Mouse (Mus musculus): ENCODE measurements at regions not wholly inside any gene's neighbourhood (a gene's known extent, or its start where the extent isn't known, plus 50 kb on each side); places are given as distances from the start of the nearest gene placed in this dataset.

DNA sequence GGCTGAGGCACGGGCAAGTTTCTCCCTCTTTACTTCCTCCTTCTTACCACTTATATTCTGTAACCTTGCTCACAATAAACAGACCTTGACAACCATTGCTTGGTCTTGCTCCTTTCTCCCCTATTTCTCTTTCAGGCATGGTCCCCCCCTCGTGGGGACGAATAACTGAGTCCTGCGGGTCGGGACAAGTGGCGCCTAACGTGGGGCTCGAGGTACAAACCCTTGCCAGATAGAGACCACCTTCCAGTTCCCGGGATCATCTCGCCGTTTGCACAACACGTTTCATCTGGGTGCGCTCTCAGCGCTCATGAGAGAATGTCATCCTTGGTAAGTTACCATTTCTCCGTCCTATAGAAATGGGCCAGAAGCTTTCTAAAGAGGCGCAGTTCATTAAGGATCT is 79.6 kb upstream of the Foxn3 start:
- DNase-seq (ENCODE audit: inconsistent ontology term), result no peak

DNA sequence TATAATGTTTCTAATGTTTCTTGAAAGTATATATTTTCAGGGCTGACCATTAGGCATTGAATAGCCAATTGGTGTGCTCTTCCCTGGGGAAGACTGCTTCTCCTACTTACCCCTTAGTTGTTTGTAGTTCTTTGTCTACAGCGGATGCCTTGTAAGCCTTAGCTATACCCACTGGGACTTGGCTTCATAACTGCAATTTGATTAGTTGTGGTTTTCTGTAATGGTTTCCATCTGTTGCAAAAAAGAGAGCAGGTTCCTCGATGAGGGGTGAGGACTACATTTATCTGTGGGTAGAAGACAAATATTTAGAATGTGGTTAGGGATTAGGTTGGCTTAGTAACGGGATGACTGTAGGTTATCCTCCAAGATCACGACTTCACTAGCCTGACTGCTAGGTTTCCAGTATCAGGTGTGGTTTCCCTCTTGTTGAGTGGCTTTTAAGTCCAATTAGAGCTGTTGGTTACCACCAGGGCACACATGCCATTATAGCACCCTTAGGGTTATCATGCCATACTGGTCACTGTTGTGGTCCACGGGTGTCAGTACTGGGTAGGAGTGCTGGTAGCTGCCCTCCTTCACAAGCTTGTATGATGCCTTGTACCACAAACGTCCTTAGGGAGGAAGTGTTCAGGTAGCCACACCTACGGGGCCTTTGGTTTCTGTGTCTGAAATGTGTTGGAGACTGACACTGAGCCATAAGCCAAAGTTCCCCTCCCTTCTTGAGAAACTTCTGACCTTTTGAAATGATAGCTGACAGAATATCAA is 78.9 kb upstream of the Foxn3 start:
- DNase-seq (ENCODE audit: inconsistent ontology term), result no peak

DNA sequence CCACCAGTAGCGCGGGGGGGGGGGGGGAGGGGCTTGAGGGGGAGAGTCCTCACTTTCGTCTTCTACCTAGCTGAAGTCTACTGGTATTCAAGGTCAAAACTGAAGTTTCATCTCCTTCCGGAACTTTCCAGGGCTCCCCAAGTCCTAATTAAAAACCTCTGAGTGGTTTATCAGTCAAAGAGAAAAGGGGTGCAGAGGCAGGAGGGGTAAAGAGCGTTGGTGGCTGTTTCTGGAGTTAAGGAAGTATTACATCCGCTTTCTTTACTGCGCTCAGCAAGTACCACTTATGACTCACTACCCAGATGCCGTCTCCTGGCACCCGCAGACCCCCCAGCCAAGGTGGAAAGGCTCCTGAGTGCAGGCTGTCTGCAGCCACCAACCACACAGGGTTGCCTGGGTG is 77.9 kb upstream of the Foxn3 start:
- DNase-seq (ENCODE audit: inconsistent ontology term), result no peak

DNA sequence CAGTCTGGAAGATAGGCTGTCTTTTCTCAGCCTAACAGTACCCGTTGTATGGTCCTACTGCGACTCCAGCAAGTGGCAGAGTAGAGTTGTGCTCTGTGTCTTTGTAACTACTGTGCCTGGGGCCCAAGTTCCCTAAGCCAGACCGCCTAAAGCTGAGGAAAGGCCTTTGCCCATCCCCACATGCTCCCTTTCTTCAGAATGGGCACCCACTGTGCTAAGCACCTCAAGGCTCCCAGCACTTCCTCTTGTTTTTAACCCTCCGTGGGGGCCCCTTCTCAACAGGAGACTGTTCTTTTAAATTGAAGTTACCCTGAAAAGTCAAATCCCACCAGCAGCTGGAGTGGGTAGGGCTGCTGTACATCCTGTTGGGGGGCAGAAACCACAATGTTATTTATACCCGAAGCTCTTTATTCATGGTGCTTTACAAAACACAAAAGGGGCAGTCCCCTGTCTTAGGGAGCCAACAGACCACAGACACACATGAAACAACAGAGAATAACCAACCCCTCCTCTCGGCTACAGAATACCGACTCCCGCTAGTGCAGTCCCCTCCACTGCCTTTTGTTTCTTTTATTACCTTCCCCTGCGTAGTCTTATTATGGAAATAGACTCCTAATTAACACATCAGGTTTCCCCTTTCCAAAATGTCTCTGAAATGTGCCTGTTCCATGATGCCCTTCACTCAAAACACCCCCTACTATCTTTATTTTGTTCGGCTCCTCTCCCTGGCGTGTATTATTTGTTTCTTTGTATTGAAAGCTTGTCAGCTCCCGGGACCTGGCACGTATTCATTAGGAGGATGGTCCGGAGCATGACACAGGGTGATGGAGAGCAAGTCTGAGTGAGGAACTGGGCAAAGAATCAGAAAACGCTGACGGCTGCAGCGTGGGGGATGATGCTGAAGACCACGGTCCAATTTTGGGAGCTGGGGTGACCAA is 77.1 kb upstream of the Foxn3 start:
- peak; percentile 14 for DNase-seq (ENCODE audit: inconsistent ontology term)

DNA sequence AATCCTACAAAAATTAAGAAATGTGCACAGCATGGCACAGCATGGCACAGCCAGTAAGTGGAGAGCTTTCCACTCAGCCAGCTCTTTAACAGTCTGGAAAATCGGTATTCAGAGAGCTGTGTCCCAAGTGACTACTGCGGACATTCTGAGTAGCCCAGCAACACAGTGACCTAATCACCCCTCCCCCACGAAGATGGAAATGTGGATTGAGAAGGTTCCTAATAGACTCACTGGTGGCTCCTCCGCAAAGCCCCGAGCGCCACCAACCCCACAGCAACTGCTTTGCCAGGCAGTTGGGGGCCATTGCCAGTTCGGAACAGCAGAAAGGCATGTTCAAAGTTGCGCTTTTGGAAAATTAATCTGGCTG is 76.4 kb upstream of the Foxn3 start:
- DNase-seq (ENCODE audit: inconsistent ontology term), result peak; percentile 17

DNA sequence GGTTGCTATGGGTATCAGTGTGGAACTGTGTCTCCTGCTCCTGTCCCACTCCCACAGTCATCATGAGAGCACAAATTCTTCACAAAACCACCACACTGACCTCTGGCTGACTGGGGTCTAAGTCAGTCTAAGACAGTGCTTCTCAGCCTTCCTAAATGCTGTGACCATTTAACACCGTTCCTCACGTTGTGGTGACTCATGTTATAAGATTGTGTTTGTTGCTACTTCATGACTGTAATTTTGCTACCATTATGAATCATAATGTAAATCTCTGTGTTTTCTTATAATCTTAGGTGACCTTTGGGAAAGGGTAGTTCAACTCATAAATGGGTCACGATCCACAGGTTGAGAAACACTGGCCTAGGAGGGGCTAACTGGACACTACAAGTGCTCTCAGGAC is 75.7 kb upstream of the Foxn3 start:
- DNase-seq (ENCODE audit: inconsistent ontology term), result peak; percentile 17

DNA sequence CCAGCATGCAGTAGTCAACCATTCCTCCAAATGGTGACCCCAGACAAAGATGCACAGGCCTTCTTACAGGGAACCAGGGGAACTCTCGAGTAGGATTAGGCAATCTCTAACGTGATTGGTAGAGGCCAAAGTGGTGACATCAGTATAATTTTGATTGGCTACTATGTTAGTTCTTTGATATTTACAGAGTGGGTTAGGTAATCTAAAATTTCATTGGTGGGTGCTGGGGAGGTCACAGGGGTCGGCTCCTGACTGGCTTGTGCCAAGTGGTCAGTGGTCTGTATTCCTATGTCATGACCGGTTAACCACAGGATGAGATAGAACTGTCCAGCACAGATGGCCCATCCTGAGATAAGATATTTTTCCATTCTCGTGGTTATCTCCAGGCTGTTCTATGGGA is 74.6 kb upstream of the Foxn3 start:
- no peak for DNase-seq (ENCODE audit: inconsistent ontology term)

- DNase-seq (ENCODE audit: inconsistent ontology term), result no peak
Measured at GRCm38 (mm10) chr12:99636234-99636633, 72.9 kb upstream of the Foxn3 start.

DNA sequence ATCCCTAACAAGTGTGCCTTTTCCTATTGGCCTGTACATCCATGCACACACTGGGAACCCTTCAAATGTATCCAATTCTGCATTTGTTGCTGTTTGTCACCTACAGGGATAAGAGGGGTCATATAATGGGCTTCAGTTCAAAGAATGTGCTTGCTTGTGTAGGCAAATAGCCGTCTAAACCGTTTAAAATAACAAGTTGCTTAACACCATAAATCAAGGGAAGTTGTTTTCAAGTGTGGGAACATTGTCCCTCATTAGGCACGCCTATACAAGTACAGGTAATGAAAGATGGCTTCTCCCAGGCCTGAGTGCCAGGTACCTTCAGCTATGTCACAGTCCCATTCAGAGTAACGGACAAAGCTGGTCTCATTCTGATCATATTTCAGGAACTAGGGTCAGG is 72.0 kb upstream of the Foxn3 start:
- DNase-seq (ENCODE audit: inconsistent ontology term), result no peak

- no peak for DNase-seq (ENCODE audit: inconsistent ontology term)
Measured at GRCm38 (mm10) chr12:99634726-99635125, 71.3 kb upstream of the Foxn3 start.

GRCm38 (mm10) chr12:99633678-99634077 is 70.3 kb upstream of the Foxn3 start:
- no peak for DNase-seq (ENCODE audit: inconsistent ontology term)

DNA sequence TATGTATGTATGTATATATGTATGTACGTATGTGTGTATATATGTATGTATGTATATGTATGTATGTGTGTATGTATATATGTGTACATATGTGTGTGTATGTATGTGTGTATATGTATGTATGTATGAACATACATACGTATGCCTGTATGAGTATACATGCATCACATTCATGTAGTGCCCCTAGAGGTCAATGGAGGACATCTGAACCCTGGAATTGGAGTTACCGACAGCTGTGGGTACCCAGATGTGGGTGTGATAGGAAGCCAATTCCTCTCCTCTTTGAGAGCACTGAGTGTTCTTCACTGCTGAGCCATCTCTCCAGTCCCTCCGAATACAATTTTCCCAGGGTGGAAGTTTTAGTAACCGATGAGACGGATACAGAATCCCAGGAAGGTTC is 69.6 kb upstream of the Foxn3 start:
- DNase-seq (ENCODE audit: inconsistent ontology term), result no peak

- no peak for DNase-seq (ENCODE audit: inconsistent ontology term)
Measured at GRCm38 (mm10) chr12:99629606-99630005, 66.2 kb upstream of the Foxn3 start.

DNA sequence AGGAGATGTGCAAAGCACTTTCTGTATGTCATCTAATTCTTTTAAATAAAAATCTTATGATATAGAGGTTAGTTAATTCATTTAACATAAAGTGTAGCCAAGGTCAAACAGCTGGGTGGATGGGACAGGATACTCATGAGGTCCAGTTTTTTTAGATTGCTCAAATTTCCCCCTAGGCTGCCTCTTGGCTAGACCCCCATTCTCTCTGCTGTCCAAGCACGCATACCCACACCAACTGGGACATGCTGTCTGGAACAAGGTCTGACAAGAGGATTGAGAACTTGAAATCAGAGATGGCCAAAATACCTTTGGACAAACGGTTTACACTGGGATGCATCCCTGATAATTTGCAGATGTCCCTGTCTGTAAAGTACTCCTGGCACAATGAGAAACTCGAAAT is 65.0 kb upstream of the Foxn3 start:
- DNase-seq (ENCODE audit: inconsistent ontology term), result peak; percentile 4

DNA sequence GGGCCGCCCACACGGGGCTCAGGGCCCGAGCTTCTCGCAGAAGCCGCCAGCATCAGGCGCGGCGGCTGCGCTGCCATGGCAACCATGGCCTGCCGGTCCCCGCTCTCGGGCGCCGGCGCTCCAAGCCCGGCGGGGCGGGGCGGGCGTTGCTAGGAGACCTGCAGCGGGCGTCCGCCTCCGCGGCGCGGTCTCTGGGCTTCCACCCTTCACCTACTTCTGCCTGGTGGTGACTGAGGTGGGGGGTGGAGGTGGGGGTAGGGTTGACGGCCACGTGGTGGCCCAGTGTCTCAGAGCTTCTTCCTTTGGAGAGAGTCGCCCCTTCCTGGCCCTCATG is 64.5 kb upstream of the Foxn3 start:
- DNase-seq (ENCODE audit: inconsistent ontology term), result peak; percentile 93

GRCm38 (mm10) chr12:99627201-99627897 is 64.0 kb upstream of the Foxn3 start:
- DNase-seq (ENCODE audit: inconsistent ontology term), result peak; percentile 25

GRCm38 (mm10) chr12:99626147-99626546 is 62.8 kb upstream of the Foxn3 start:
- DNase-seq (ENCODE audit: inconsistent ontology term), result no peak

DNA sequence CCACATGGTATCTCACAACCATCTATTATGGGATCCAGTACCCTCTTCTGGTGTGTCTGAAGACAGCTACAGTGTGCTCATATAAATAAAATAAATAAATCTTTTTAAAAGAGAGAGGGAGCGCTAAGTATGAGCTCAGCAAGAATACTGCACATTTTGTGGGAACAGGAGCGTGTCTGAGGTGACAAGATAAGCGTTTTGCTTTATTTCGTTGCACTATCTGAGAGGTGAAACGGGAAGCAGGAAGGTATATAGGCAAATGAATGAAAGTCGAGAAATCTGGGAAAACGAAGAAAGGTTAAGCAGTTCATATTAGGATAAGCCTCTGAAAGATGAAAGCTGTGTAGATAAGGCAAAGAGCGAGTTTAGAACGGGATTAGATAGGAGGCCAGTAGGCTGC is 61.7 kb upstream of the Foxn3 start:
- DNase-seq (ENCODE audit: inconsistent ontology term), result no peak

DNA sequence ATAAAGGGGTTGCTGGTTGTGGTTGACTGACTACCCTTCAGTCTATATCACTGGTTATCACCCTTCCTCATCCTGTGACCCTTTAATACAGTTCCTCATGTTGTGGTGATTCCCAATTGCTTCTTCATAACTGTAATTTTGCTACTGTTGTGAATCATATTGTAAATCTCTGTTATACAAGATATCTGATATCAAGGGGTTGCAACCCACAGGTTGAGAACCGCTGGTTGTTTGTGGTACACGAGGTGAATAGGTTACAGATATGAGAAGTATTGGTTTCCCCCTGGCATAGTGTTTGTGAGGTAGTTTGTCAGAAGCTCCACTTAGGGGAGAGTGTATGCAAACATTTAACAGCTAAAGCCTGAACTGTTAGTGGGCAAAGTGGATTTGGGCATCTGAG is 58.9 kb upstream of the Foxn3 start:
- no peak for DNase-seq (ENCODE audit: inconsistent ontology term)

GRCm38 (mm10) chr12:99617241-99617804 is 53.9 kb upstream of the Foxn3 start:
- DNase-seq (ENCODE audit: inconsistent ontology term), result no peak

DNA sequence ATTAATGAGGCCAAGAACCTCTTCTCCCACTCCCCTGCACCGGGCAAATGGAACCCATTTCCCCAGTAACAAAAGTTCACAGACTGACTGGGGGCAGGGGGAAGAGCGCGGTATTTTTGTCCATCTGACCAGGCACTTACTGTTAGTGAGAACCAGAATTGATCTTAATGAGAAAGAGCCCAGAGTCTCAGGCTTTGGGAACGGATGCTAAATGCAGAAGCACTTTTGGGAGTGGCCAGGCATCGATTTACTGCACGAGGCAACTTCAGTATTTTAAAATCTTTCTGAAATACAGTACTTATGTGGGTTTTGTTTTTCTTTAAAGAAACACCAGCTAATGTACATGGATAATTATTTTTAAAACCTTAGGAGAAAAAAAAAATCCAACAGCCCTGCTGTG is 51.0 kb upstream of the Foxn3 start:
- DNase-seq (ENCODE audit: inconsistent ontology term), result no peak
